Mouse (Mus musculus): ENCODE measurements at regions not wholly inside any gene's neighbourhood (a gene's known extent, or its start where the extent isn't known, plus 50 kb on each side); places are given as distances from the start of the nearest gene placed in this dataset.
A peak's percentile ranks its signal among the peaks of the same experiment; 100 is the strongest.

DNA sequence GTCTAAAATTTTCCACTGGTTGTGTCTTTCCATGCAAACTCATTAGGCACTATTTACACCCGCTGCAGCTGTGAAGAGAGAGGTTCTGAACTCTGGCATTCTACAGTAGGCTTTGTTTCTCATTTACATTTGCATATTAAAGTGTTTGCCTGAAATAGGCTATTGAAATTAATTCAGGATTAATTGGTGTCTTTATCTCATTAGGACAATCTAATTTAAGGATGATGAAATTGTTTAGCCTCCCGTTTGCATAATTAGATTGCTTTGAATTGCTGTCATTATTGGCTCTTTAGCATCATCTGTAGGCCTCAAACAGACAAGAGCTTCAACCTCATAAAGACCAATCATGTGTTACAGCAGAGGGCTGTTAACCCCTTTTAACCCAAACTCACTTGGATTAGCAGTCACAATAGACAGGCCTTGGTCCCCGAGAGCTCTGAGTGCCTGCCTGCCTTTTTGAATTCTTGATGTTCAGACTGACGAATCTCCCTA, 476.7 kb upstream of the Pbx1 start:
- Histone ChIP-seq H3K4me3 (ENCODE audit: insufficient read depth, low read depth, low read length) (no peak overlapping the region), H3K27me3 (replicated peaks; ENCODE audit: control insufficient read depth, insufficient read depth, low read length) (no peaks in the 10 kb centered on the region)
- 53% methylated on average over 4 of the region's 4 CpGs for WGBS

DNA sequence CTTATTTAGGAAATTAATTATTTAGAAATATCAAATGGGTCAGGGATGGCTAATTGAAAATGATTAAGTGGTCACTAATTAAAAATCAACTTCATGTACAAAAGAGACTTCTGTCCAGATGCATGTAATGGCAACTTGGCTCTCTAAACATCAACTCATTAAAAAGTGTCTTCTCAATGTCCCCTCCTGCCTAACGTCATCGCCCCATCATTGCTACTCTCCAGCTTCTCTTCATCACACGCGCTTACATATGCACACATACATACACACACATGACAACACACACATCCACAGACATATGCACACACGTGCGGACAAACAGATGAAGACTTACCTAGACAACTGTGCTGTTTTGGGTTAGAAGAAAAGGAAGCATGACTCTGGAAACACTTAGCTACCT, 476.1 kb upstream of the Pbx1 start:
- TF ChIP-seq CTCF (conservative IDR thresholded peaks at IDR 0.05; ENCODE audit: insufficient read depth, insufficient read length, low read depth, low read length) (no peak), POLR2A (IDR thresholded peaks at IDR 0.05; ENCODE audit: low read depth, low read length) (no peak)
- H3K27ac ChIP-seq (ENCODE audit: insufficient read depth, low read depth, low read length), result no peak overlapping the region
- no peak overlapping the region for H3K4me3 ChIP-seq (ENCODE audit: insufficient read depth, low read depth, low read length)
- WGBS, result 87% methylated on average over 6 of the region's 6 CpGs
- H3K36me3 ChIP-seq (ENCODE audit: control insufficient read depth, insufficient read depth, low read length), result no peaks in the 10 kb centered on the region
- H3K4me1 ChIP-seq (ENCODE audit: control insufficient read depth, insufficient read depth, low read length), result no peaks in the 10 kb centered on the region
- no peaks in the 10 kb centered on the region for H3K27me3 ChIP-seq (replicated peaks; ENCODE audit: control insufficient read depth, insufficient read depth, low read length)
- no peak for DNase-seq

More for the DNA sequence above, 476.7 kb upstream of the Pbx1 start:
- no peak for DNase-seq
- Histone ChIP-seq H3K4me1 (ENCODE audit: control insufficient read depth, insufficient read depth, low read length) (no peaks in the 10 kb centered on the region), H3K27ac (ENCODE audit: insufficient read depth, low read depth, low read length) (no peak overlapping the region), H3K36me3 (ENCODE audit: control insufficient read depth, insufficient read depth, low read length) (no peaks in the 10 kb centered on the region)
- TF ChIP-seq POLR2A (IDR thresholded peaks at IDR 0.05; ENCODE audit: low read depth, low read length) (no peak), CTCF (conservative IDR thresholded peaks at IDR 0.05; ENCODE audit: insufficient read depth, insufficient read length, low read depth, low read length) (no peak)

DNA sequence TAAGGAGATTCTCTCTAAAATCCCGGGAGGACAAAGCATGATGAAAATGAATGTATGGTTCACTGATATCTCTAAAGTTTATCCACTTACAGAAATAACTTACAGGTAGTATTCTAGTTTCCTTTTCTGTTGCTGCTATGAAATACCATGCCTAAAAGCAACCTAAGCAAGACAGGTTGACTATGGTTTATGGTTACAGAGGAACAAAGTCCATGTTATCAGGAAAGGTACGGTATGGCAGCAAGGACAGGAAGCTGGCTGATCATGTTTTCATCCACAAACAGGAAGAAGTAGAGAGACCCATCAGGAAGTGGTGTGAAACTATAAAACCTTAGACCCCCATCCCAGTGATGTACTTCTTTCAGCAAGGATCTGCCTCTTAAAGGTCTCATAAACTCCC, 466.4 kb upstream of the Pbx1 start:
- DNase-seq, result no peak
- TF ChIP-seq POLR2A (IDR thresholded peaks at IDR 0.05; ENCODE audit: low read depth, low read length), result no peak
- TF ChIP-seq CTCF (conservative IDR thresholded peaks at IDR 0.05; ENCODE audit: insufficient read depth, insufficient read length, low read depth, low read length), result no peak
- Histone ChIP-seq H3K4me3 (ENCODE audit: insufficient read depth, low read depth, low read length) (no peak overlapping the region), H3K4me1 (ENCODE audit: control insufficient read depth, insufficient read depth, low read length) (no peaks in the 10 kb centered on the region), H3K27ac (ENCODE audit: insufficient read depth, low read depth, low read length) (no peak overlapping the region), H3K27me3 (replicated peaks; ENCODE audit: control insufficient read depth, insufficient read depth, low read length) (no peaks in the 10 kb centered on the region), H3K36me3 (ENCODE audit: control insufficient read depth, insufficient read depth, low read length) (no peaks in the 10 kb centered on the region)
- WGBS, result 78% methylated on average over 2 of the region's 2 CpGs

DNA sequence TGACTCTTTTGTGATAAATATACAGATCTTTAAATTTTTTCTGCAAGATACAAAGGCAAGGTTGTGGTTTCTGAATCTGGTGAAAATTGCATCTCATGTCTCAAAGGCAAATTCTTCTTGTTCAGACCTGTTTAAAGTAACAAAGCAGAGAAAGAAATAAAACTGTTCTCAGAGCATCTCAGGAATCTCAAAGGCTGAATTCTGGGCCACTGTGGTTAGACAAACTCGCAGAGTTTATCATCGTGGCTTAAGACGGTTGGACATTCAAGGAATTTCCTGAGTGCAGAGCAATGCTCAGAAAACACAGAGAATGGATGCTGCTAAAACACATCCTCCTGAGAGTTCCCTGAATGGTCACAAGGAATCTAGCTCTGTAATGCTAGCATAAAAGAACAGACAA, 429.5 kb upstream of the Pbx1 start:
- no peaks in the 10 kb centered on the region for H3K4me1 ChIP-seq (ENCODE audit: control insufficient read depth, insufficient read depth, low read length)
- no peak overlapping the region for H3K4me3 ChIP-seq (ENCODE audit: insufficient read depth, low read depth, low read length)
- DNase-seq, result peak; percentile 2
- H3K27ac ChIP-seq (ENCODE audit: insufficient read depth, low read depth, low read length), result no peak overlapping the region
- no peaks in the 10 kb centered on the region for H3K36me3 ChIP-seq (ENCODE audit: control insufficient read depth, insufficient read depth, low read length)
- no peak for TF ChIP-seq POLR2A (IDR thresholded peaks at IDR 0.05; ENCODE audit: low read depth, low read length)
- TF ChIP-seq CTCF (conservative IDR thresholded peaks at IDR 0.05; ENCODE audit: insufficient read depth, insufficient read length, low read depth, low read length), result no peak
- 51% methylated on average over 3 of the region's 3 CpGs for WGBS
- no peaks in the 10 kb centered on the region for H3K27me3 ChIP-seq (replicated peaks; ENCODE audit: control insufficient read depth, insufficient read depth, low read length)

DNA sequence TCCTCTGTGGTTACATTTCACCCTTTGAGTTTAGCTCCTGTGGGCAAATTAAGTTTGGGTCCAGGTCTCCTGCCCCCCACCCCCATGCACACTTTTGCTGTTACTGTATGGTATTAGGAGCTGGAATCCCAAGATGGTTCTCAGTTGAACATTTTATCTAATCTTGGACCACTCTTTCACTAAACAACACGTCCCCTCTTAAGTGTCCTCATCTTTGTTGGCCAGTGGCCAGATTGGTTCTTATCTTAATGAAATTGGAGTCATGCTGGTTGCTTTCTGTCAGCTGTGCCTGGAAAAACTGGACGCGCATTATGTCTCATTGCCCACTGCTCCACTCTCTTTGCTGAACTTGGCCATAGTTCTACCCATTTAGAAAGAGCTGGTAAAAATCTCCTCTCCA, 391.1 kb upstream of the Pbx1 start:
- WGBS, result 76% methylated on average over 3 of the region's 3 CpGs
- Histone ChIP-seq H3K4me3 (ENCODE audit: insufficient read depth, low read depth, low read length) (no peak overlapping the region), H3K27ac (ENCODE audit: insufficient read depth, low read depth, low read length) (no peak overlapping the region), H3K36me3 (ENCODE audit: control insufficient read depth, insufficient read depth, low read length) (no peaks in the 10 kb centered on the region), H3K27me3 (replicated peaks; ENCODE audit: control insufficient read depth, insufficient read depth, low read length) (no peaks in the 10 kb centered on the region), H3K4me1 (ENCODE audit: control insufficient read depth, insufficient read depth, low read length) (no peaks in the 10 kb centered on the region)
- no peak for DNase-seq
- TF ChIP-seq POLR2A (IDR thresholded peaks at IDR 0.05; ENCODE audit: low read depth, low read length) (no peak), CTCF (conservative IDR thresholded peaks at IDR 0.05; ENCODE audit: insufficient read depth, insufficient read length, low read depth, low read length) (no peak)

DNA sequence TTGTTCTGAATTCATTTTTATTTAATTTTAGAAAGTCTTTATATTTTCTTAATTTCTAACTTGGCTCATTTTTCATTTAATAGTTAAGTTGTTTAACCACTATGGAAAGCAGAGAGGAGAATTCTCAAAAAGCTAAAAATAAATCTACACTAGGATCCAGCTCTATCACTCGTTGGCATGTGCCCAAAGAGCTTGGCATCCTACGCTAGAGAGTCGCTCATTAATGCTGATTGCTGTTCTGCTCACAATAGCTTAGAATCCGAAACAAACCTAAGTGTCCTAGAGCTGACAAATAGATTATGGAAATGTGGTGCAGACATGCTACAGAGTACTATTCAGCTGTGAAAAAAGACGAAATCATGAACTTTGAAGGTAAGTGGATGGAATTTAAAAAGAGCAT, 386.3 kb upstream of the Pbx1 start:
- Histone ChIP-seq H3K4me1 (ENCODE audit: control insufficient read depth, insufficient read depth, low read length) (no peaks in the 10 kb centered on the region), H3K4me3 (ENCODE audit: insufficient read depth, low read depth, low read length) (no peak overlapping the region), H3K27ac (ENCODE audit: insufficient read depth, low read depth, low read length) (no peak overlapping the region), H3K27me3 (replicated peaks; ENCODE audit: control insufficient read depth, insufficient read depth, low read length) (no peaks in the 10 kb centered on the region), H3K36me3 (ENCODE audit: control insufficient read depth, insufficient read depth, low read length) (no peaks in the 10 kb centered on the region)
- DNase-seq, result no peak
- WGBS, result 79% methylated on average over 5 of the region's 5 CpGs
- TF ChIP-seq POLR2A (IDR thresholded peaks at IDR 0.05; ENCODE audit: low read depth, low read length) (no peak), CTCF (conservative IDR thresholded peaks at IDR 0.05; ENCODE audit: insufficient read depth, insufficient read length, low read depth, low read length) (no peak)

DNA sequence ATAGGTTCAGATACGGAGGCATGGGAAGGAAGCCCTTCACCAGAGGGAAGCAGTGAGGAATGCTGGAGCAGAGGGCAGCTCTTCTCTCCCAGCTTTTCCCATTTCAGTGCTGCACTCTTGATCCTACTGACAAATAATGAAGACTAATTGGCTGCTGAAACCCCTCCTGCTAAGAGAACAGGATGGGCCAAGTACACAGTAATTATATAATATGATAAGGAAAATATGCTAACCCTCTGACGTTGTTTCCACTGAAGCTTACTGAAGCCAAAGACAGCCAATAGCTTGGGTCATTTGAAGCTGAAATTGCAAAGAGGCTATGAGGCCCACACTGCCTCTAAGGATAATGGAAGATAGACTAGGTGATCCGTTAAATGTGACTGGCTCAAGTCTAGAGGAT, 375.0 kb upstream of the Pbx1 start:
- Histone ChIP-seq H3K27ac (ENCODE audit: insufficient read depth, low read depth, low read length) (no peak overlapping the region), H3K27me3 (replicated peaks; ENCODE audit: control insufficient read depth, insufficient read depth, low read length) (no peaks in the 10 kb centered on the region), H3K4me1 (ENCODE audit: control insufficient read depth, insufficient read depth, low read length) (0 out of 2 replicates have a peak, but pooled peaks cover 2% of the 10 kb centered on the region), H3K36me3 (ENCODE audit: control insufficient read depth, insufficient read depth, low read length) (no peaks in the 10 kb centered on the region), H3K4me3 (ENCODE audit: insufficient read depth, low read depth, low read length) (no peak overlapping the region)
- WGBS, result 66% methylated on average over 3 of the region's 3 CpGs
- DNase-seq, result no peak
- TF ChIP-seq CTCF (conservative IDR thresholded peaks at IDR 0.05; ENCODE audit: insufficient read depth, insufficient read length, low read depth, low read length) (no peak), POLR2A (IDR thresholded peaks at IDR 0.05; ENCODE audit: low read depth, low read length) (no peak)

All from kidney, adult 2 months (tissue).